Mouse (Mus musculus) heart, adult 2 months (tissue): ENCODE measurements around the gene Nek2. TPM values are rescaled to one million over a fixed set of nuclear protein-coding genes. Genes with fewer than 3 reads are reported as not detected.
A peak's percentile ranks its signal among the peaks of the same experiment; 100 is the strongest.

ENCODE experiments used
- DNase-seq, 2 experiments: peaks; one replicate each; pipeline ENCODE4 v3.0.0; 2021
- H3K27ac ChIP-seq: fragments of 200-600 bp; 2 replicates; pipeline ENCODE4 v1.8.1; 2022
- H3K27me3 ChIP-seq: fragments of 200-500 bp; 2 replicates; pipeline ENCODE4 v1.6.1; 2012; ENCODE audit warnings: mild to moderate bottlenecking, low read length, inconsistent platforms, mixed read lengths; ENCODE audit not compliant: control insufficient read depth, insufficient read depth
- H3K36me3 ChIP-seq: fragments of 200-500 bp; 2 replicates; pipeline ENCODE4 v1.6.1; 2012; ENCODE audit warnings: low read length, inconsistent platforms; ENCODE audit not compliant: control insufficient read depth, insufficient read depth
- H3K4me1 ChIP-seq: fragments of 200-500 bp; 2 replicates; pipeline ENCODE4 v1.6.1; 2011; ENCODE audit warnings: low read length; ENCODE audit not compliant: control insufficient read depth, insufficient read depth
- H3K4me3 ChIP-seq: fragments of 200-600 bp; 2 replicates; pipeline ENCODE4 v1.8.1; 2022
- H3K79me2 ChIP-seq: fragments of 200-500 bp; replicated peaks from 2 replicates; pipeline ENCODE4 v1.6.1; 2012; ENCODE audit warnings: mild to moderate bottlenecking, inconsistent platforms, low read length, moderate library complexity, mixed read lengths; ENCODE audit not compliant: control insufficient read depth, insufficient read depth
- H3K9ac ChIP-seq: fragments of 200-500 bp; 2 replicates; pipeline ENCODE4 v1.6.1; 2012; ENCODE audit warnings: low read depth, mild to moderate bottlenecking, control low read depth, inconsistent platforms, low read length, mixed read lengths
- CTCF ChIP-seq: fragments of 200-600 bp; IDR thresholded peaks from 2 replicates; pipeline ENCODE4 v1.8.1; 2022; ENCODE audit warnings: antibody characterized with exemption, mild to moderate bottlenecking, moderate library complexity
- EP300 ChIP-seq: fragments of 200-500 bp; IDR thresholded peaks from 2 replicates; pipeline ENCODE4 v1.6.1; 2011; ENCODE audit warnings: low read depth, low read length, control low read depth; ENCODE audit not compliant: insufficient read depth
- POLR2A ChIP-seq: fragments of 200-500 bp; IDR thresholded peaks from 2 replicates; pipeline ENCODE4 v1.6.1; 2011; ENCODE audit warnings: mild to moderate bottlenecking, low read depth, low read length, control low read depth; ENCODE audit not compliant: insufficient read depth
- WGBS: fragments of 180-500 bp; shearing (Covaris S2); methylation state at CpG from one replicate; pipeline ENCODE4 v1.1.7; 2018; 5-methylcytosine and 5-hydroxymethylcytosine counted together
- intact Hi-C: fragments of 180-260 bp; cut with DNase I; formaldehyde crosslinking; loops from one replicate; pipeline ENCODE4 v1.15.1; 2025
- polyA plus RNA-seq: library from polyadenylated mRNA; depleted of rRNA; stranded (reverse); fragments of >200 nt; gene quantifications from 2 replicates; pipeline ENCODE4 v1.2.3, GENCODE M21; 2012
- total RNA-seq, 2 experiments: library from RNA; stranded (reverse); gene quantifications; 2 replicates each; pipeline ENCODE4 v1.2.3; 2021

Nek2 gene
- total and polyA plus RNA-seq, 3 experiments: 0.09 to 0.47 (median 0.37) TPM

- Histone ChIP-seq H3K27ac (no peak overlapping the region), H3K36me3 (no peaks in the 10 kb centered on the region), H3K79me2 (no peaks in the 10 kb centered on the region), H3K4me3 (no peak overlapping the region), H3K27me3 (no peaks in the 10 kb centered on the region), H3K9ac (peak overlapping the region; percentile 9), H3K4me1 (peaks cover 1% of the 10 kb centered on the region; the same call in 1 of the 2 replicates)
- TF ChIP-seq POLR2A (no peak), EP300 (peak; percentile 90), CTCF (peak; percentile 93)
- WGBS: 6% methylated on average over 19 of the region's 19 CpGs
- DNase-seq: peak; percentile 70 to 80
- intact Hi-C loops: loop anchor here (1.0 kb wide), 3 partner anchors 72 to 258 kb away; no protein-coding TSS in a partner anchor
Measured at GRCm38 (mm10) chr1:191834825-191835224, 13.6 kb downstream of the Nek2 start.

GRCm38 (mm10) chr1:191836318-191836985 lies 15.2 kb downstream of the Nek2 start:
- Histone ChIP-seq H3K9ac (no peak overlapping the region), H3K79me2 (no peaks in the 10 kb centered on the region), H3K36me3 (no peaks in the 10 kb centered on the region), H3K4me3 (no peak overlapping the region), H3K4me1 (peaks cover 1% of the 10 kb centered on the region; the same call in 1 of the 2 replicates), H3K27ac (no peak overlapping the region), H3K27me3 (no peaks in the 10 kb centered on the region)
- TF ChIP-seq POLR2A: no peak
- TF ChIP-seq CTCF: no peak
- TF ChIP-seq EP300: no peak
- DNase-seq: no peak
- intact Hi-C loops: no loop called here
- WGBS: 87% methylated on average over 5 of the region's 5 CpGs

DNA sequence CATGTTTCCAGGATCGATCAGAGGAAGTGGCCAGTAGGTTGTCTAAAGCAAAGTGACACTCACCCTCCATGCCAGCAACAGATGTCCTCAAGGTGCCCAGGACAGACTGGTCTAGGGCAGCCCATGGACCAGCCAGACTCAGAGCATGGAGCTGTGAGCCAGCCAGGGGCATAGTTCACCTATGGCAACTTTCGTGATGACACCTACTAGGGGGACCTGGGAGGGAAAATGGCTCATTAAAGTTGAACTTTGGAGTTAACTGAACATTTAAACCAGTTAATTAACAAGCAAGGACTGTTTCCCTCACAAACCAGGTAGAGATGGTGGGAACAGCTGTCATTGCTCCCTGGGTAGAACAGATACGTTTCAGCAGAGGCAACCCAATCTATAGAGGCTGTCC lies 16.4 kb downstream of the Nek2 start:
- H3K27ac ChIP-seq: no peak overlapping the region
- peaks cover 1% of the 10 kb centered on the region; the same call in 1 of the 2 replicates for H3K4me1 ChIP-seq
- H3K27me3 ChIP-seq: no peaks in the 10 kb centered on the region
- no peak overlapping the region for H3K4me3 ChIP-seq
- 89% methylated on average over 3 of the region's 3 CpGs for WGBS
- H3K36me3 ChIP-seq: no peaks in the 10 kb centered on the region
- DNase-seq: no peak
- H3K9ac ChIP-seq: no peak overlapping the region
- TF ChIP-seq EP300 (no peak), CTCF (no peak)
- no peaks in the 10 kb centered on the region for H3K79me2 ChIP-seq
- intact Hi-C loops: no loop called here

GRCm38 (mm10) chr1:191838994-191839741 lies 17.9 kb downstream of the Nek2 start:
- WGBS: 43% methylated on average over 17 of the region's 17 CpGs

DNA sequence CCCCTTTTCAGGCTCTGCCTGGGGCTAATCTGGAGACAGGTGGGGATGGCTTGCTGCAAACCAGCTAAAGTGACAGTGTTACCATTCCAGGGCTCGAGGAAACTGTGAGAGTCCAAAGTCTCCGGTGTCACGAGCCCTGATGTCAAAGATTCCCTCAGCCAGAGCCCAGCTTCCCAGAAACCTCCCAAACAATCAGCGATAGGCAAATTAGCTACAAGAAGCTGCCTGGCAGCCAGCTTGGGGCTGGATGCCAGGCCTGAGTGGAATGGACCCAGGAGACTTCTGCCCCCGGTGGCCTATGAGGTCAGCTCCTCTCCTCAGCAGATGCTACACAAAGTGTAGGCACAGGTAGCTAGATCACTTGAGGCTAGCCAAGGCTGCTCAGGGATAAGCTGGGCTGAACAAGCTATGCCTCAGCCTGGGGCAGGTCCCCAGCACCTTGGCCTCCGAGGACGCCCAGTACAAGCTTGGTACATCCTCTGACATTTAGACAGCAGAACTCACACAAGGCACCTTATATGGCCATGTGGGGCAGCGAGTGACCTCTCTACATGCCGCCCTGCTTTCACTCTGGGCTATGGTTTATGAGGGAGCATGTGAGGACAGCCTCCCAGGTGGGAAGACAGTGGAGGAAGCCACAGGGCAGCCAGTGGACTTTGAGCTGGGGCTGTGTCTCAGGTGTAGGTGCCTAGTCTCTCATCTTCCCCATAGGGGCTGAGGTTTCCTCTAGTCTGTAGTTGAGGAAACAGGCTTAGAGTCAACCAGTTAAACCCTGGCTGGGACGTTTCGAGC lies 19.7 kb downstream of the Nek2 start:
- DNase-seq: peak in 1 of 2 experiments; percentile 36
- no peak overlapping the region for H3K9ac ChIP-seq
- intact Hi-C loops: no loop called here

More at GRCm38 (mm10) chr1:191838994-191839741, 17.9 kb downstream of the Nek2 start:
- no peak overlapping the region for H3K4me3 ChIP-seq
- DNase-seq: peak in 1 of 2 experiments; percentile 27
- H3K27ac ChIP-seq: no peak overlapping the region
- intact Hi-C loops: no loop called here
- H3K27me3 ChIP-seq: no peaks in the 10 kb centered on the region
- no peak for TF ChIP-seq CTCF
- no peak for TF ChIP-seq POLR2A
- no peak for TF ChIP-seq EP300
- peaks cover 1% of the 10 kb centered on the region; the same call in 1 of the 2 replicates for H3K4me1 ChIP-seq
- no peaks in the 10 kb centered on the region for H3K79me2 ChIP-seq
- H3K36me3 ChIP-seq: no peaks in the 10 kb centered on the region
- no peak overlapping the region for H3K9ac ChIP-seq

DNA sequence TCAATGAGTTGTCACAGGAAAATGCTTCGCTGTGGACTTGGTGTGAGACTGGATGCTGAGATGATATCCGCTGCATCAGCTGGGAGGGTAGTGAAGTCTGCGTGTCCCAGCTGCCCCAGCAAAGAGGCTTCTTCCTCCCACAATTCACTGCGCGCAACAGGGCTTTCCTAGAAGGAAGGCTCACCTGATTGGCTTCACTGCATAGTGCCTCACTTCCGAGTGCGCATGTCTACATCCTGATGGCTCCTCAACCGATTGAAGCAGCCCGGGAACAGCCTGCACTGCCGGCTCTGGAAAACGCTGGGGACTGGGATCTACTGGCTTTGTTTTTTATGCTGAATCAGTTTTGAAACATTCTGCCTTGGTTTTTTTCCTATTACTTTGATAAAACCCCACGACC lies 21.0 kb downstream of the Nek2 start:
- no peak for DNase-seq
- Histone ChIP-seq H3K4me3 (no peak overlapping the region), H3K27ac (no peak overlapping the region), H3K36me3 (no peaks in the 10 kb centered on the region), H3K27me3 (no peaks in the 10 kb centered on the region), H3K9ac (no peak overlapping the region), H3K79me2 (no peaks in the 10 kb centered on the region), H3K4me1 (no peaks in the 10 kb centered on the region)
- intact Hi-C loops: no loop called here
- no peak for TF ChIP-seq CTCF
- TF ChIP-seq EP300: no peak
- no peak for TF ChIP-seq POLR2A
- 87% methylated on average over 12 of the region's 12 CpGs for WGBS

More for the DNA sequence above, 19.7 kb downstream of the Nek2 start:
- Histone ChIP-seq H3K79me2 (no peaks in the 10 kb centered on the region), H3K36me3 (no peaks in the 10 kb centered on the region), H3K4me1 (no peaks in the 10 kb centered on the region), H3K4me3 (no peak overlapping the region), H3K27ac (no peak overlapping the region), H3K27me3 (no peaks in the 10 kb centered on the region)
- WGBS: 63% methylated on average over 11 of the region's 11 CpGs
- TF ChIP-seq CTCF: 0 out of 2 replicates have a peak, but pooled peaks have one; percentile 5
- no peak for TF ChIP-seq EP300
- no peak for TF ChIP-seq POLR2A
